Mouse (Mus musculus) right cerebral cortex, postnatal 10 days (tissue): ENCODE data around the gene Gng7.

Source experiments
- DNase-seq, 2 experiments: peaks; one replicate each; pipeline ENCODE4 v3.0.0; 2021; ENCODE audit warnings: low spot score in 2 of 2

Gene Gng7

GRCm38 (mm10) chr10:81025639-81026275, 11.0 kb upstream of the Gng7 start, which contains the start of gene Diras1:
Gene Diras1, minus strand, starts transcription at chr10:81025662.
- DNase-seq = no peak

DNA sequence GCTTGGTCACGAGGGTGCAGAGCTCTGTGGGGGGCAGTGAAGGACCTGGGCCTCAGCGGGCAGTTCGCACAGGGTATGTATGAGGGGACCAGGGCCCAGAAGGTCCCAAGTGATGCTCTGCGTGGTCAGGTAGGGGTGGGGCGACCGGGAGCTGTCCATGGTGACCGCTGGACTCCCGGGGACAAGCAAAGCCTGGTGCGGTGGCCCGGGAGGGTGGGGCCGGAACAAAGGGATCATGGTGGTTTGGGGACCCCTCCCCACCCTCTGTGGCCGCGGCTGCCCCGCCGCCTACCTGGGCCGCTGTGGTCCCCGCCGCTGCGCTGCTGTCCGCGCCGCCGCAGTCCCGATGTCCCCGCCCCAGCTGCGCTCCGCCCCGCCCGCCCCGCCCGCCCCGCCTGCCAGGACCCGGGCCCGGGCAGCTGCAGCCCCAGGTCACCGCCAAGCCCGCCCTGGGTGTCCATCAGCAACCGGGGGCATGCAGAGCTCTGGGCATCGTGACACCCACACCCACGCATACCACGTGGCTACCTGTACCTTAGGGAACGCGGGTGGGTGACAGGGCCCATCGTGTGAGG, 10.4 kb upstream of the Gng7 start:
- DNase-seq = no peak

- no peak for DNase-seq
These were observed 9.7 kb upstream of the Gng7 start for GRCm38 (mm10) chr10:81024346-81024937.

DNA sequence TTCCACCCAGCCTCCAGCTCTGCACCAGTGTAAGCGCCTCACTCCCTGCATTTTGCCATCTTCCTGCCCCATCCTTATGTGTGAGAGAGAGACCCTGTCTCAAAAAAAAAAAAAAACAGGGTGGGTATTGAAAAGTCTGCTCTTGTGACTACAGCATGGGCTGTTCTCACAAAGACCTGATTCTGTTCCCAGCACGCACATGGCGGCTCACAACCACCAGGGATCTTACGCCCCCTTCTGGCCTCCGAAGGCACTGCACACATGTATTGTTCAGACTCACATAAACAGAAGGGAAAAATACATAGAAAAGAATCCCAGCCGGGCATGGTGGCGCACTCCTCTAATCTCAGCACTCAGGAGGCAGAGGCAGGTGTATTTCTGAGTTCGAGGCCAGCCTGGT, 8.0 kb upstream of the Gng7 start:
- no peak for DNase-seq

DNA sequence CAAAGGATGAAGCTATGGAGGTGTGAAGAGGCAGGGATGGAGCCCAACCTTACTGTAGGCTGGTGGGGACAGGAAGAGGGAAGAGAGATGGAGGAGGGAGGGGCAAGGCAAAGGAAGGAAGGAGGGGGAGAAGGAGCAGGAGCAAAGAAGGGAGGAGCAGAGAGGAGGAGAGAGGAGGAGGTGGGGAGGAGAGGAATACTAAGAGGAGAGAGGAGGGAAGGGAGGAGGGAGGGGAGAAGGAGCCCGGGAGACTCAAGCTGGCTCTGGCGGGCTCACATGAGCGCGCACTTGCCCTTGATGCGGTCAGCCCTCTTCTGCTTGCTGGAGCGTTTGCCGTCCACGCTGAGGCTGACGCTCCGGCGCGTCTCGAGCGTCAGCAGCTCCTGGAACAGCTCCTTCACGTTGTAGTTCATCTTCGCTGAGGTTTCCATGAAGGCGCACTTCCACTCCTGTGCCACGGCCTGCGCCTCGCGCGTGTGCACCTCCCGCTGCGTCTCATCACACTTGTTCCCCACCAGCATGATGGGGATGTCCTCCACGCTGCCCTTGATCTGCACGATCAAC, 6.9 kb upstream of the Gng7 start:
- DNase-seq = no peak

DNA sequence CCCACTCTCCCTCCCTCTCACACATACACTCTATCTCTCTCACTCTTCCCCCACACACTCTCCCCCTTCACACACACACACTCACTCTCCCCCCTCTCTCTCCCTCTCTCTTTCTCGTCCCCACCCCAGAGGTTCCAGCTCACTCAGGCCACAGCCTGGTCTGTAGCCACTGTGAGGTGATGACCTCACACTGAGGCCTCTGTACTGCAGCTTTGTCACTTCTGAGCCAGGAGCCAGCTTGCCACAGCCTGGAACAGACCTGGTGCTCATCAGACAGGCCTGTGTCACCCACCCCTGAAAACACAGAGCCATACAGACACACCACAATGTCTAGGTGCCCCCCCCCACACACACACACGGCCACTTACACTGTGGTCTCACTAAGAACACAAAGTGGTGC, 5.5 kb upstream of the Gng7 start:
- no peak for DNase-seq

DNA sequence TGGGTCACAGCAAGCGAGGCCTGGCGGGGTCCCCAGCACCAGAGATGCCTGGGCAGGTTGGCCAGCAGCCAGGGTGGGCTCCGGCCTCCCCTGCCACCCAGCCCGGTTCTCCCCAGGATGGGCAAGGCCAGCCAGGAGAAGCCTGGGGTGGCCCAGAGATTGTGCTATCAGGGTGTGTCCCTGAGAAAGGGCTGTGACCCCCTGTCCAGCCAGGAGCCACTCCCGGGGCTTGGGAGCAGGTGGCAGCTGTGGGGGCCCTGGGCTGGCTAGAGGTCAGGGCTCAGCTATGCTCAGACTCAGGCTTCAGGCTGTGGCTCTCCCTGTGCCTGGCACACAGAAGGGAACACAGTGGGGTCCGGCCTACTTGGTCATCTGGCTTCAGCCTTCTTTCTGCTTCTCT, 4.9 kb upstream of the Gng7 start:
- no peak for DNase-seq

DNA sequence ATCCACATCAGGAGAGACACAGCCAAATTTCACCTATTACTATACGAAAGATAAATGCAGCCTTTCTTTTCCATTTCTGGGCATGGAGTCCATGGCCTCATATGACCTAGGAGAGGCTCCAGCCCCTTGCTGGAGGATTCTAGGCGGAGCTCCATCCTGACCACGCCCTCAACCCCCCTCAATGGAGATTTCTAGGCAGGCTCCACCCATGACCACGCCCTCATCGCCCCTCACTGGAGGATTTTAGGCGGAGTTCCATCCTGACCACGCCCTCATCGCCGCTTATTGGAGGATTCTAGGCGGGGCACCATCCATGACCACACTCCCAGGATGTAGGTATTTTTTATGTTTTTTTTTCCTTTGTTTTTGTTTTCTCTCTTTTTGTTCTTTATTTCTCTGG, 3.6 kb upstream of the Gng7 start:
- DNase-seq = peak; percentile 83 to 87

DNA sequence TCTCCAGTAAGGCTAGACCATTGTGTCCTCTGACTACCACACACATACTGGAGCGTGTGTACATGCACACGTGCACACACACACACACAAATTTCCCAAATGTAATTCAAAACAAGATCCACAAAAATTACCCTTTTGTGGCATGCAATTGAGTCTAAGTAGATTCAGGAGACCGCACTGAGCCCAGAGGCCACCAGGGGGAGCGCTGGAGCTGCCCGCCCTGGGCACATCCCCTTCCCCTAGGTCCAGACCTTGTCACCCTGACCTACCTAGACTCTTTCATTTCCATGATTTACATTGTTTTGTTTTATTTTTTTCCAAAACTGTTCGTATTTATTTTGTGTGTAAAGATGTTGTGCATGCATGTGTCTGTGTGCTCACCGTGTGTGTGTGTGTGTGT, 1.9 kb upstream of the Gng7 start:
- DNase-seq = peak in 1 of 2 experiments; percentile 62

- DNase-seq = peak in 1 of 2 experiments; percentile 30
These were observed 921 bp upstream of the Gng7 start for GRCm38 (mm10) chr10:81015666-81016065.

DNA sequence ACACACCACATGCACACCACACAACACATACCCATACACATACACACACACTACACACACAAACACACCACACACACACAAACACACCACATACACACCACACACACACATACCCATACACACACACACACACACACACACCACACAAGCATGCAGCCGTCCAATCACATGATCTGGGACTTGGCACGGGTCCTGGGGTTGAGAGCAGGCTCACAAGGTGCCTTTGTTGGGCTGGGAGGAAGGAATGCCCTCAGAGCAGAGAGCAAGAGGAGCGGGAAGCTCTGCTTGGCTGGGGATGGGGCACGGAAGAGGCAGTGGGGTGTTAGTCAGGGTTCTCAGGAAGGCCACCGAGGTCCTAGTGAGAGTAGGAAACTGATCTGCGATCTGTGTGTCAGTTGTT, 3.9 kb downstream of the Gng7 start:
- DNase-seq = peak in 1 of 2 experiments; percentile 64

GRCm38 (mm10) chr10:81007240-81007639, 7.5 kb downstream of the Gng7 start:
- DNase-seq = peak; percentile 34 to 46

DNA sequence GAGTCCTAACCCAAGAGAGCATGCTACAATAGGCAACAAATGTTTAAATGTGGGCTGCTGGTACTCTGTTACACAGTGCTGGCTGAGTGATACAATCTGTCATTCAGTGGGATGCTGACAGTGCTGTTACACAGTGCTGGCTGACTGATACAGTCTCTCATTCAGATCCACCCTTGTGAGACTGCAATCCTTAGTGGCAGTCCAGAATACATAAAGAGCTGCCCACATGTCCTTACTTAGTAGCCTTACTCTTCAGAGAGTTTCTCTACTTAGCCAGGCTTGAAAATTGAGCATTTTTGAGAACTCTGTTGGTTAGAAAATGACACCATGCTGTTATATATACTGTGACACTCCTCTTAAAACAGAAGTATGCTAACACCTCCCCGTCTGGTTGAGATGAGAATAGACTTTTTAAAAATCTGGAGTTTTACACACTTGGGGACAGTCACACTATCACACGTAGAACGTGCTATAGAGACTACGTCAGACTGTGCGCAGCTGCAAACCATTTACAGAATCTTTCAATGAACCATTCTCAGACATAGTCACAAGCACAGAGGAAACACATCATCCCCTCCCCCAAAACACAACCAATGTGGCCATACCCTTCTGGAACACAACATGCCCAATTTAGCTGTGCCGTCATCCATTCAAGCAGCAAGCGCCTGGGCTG, 8.6 kb downstream of the Gng7 start:
- DNase-seq = peak; percentile 44 to 82

DNA sequence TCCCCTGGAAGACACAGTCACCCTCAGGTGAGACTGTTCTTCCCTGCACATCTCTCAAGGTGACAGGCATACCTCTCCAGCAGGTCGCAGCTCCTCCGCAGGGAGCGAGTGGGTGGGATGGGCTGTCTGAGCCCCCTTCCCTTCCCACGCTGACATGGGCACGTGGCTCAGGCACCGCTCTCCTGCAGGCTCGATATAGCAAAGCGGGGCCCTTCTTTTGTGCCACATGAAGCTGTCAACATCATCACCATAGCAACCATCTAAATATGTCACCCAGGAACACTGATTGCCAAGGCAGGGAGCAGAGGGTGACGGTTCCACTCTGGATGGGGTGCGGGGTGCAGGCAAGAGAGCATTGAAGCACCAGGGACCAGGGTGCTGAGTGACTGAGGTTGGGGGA, 13.6 kb downstream of the Gng7 start:
- DNase-seq = peak; percentile 79 to 89

GRCm38 (mm10) chr10:81000197-81001062, 14.3 kb downstream of the Gng7 start:
- peak in 1 of 2 experiments; percentile 43 for DNase-seq

- DNase-seq = peak; percentile 92
These were observed 15.2 kb downstream of the Gng7 start for GRCm38 (mm10) chr10:80999362-81000196.

DNA sequence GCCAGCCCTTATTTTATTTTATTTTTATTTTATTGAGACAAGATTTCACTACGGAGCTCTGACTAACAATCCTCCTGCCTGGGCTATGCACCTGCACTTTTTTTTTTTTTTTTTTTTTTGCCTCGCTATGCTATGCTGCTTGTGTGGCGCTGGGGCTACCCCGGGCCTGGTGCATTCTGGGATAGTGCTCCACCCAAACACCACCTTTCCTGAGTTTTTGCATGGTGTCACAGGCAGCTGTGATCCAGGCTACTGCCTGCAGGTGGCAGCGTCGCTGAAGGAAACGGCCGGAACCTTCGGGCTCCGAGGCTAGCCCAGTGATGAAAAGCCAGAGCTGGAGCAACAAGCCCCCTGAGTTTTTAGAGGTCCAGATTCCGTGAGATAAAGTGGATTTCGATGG, 16.0 kb downstream of the Gng7 start:
- peak; percentile 75 to 79 for DNase-seq

- DNase-seq = peak; percentile 72 to 73
These were observed 16.7 kb downstream of the Gng7 start for GRCm38 (mm10) chr10:80998021-80998420.

DNA sequence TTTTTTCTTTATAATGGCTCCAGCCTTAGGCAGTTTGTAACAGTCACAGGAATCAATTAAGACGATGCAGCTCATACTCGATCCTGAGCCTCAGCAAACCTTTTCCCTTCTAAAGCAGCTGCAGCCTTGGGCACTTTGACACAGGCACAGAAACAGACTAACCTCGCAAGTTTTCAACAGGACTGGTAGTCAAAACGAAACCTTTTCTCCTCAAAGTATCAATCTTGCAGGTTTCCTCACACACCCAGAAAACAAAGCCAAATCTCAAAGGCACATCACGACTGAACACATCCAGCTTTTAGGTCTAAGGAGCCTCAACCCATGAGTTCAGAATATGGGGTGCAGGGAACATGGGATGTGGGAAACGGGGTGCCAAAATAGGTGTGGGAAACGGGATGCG, 17.4 kb downstream of the Gng7 start:
- no peak for DNase-seq

DNA sequence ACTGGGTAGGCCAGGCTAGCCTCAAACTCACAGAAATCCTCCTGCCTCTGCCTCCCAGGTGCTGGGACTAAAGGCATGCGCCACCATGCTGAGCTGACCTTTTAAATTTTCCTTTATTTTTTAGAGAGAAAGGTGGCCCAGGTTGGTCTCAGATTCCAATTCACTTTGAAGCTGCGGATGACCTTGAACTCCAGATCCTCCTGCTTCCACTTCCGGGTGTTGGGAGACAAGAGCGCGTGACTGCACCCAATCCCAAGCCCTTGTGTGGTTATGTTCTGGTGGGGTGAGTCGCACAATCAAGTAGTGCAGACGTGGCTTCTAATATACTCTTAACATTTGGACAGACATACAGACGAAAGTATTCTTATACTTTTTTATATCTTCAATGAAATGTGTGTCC, 18.2 kb downstream of the Gng7 start:
- DNase-seq = no peak
